Mouse (Mus musculus): ENCODE data around the gene Shprh.
"Not testable (repeated sequence)": the region's sequence is repeated elsewhere in the genome, so short reads cannot be mapped to it uniquely, and the experiment has no call there.

The Shprh gene

DNA sequence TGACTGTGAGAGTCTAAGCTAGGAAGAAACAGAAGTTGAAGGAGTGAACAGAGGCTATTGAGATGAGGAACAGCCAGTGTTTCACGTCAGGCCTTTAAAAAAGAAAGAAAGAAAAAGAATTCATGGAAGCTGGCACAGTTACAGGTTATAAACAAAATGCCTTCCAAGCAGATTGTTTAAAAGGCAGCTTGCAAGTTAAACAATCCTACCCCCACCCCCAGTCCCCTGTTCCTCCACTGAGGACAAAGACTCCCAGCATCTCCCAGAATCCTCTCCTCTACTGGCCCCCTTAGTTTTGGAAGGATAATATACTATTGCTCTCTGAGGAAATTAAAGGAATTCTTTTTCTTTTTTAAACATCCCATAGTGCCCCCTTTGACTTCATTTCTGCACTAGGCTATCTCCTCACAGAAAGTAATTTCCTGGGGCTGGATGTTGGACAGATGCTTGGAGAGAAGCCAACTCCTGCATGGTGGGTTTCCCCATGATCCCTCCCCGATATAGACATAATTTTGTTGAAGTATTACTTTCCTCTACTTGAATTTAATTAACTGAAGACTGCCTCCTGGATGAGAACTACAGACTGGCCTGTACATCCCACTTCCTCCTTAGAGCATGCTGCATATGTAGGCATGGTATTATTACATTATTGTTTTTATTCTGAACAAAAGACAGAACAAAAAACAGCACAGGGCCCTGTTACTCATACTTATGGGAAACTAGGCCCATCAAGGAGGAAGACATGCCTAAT is 101.2 kb downstream of the Shprh start:
- no peak for DNase-seq

DNA sequence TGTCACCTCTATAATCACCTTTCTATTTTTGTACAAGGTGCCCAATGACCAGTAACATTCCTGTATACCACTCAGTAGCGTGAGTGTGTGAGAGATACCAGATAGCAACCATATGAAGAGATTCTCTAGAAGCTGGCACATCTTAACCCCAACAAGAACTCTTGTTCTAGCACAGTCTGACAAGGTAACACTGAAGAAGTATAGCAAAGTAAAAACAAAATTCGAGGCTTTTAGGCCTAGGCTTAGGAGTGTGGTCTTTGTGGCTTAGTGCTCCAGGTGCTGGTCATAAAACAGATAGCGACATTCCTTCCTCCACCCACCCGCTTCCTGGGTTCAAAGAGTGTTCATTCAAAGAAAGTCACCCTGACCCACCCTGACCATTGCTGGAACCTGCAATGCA is 104.4 kb downstream of the Shprh start:
- DNase-seq: not testable (repeated sequence)

DNA sequence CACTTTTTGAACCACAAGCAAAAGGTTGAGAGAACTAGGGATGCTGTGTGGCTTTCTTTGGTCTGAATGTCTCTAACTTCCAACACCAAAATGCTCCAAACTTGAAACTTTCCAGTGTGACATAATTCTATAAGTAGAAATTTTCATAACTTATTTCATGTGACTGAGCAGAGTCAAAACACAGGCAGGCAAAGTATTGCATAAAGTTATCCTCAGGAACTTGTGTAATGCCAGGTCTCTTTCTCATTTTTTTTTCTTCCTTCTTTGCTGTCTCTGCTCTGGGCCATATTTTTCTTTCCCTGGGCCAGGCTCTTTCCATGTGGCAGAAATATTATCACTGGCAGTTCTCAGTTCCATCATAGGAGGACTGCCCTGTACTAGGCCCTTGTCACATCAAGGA is 110.9 kb downstream of the Shprh start:
- DNase-seq: no peak

DNA sequence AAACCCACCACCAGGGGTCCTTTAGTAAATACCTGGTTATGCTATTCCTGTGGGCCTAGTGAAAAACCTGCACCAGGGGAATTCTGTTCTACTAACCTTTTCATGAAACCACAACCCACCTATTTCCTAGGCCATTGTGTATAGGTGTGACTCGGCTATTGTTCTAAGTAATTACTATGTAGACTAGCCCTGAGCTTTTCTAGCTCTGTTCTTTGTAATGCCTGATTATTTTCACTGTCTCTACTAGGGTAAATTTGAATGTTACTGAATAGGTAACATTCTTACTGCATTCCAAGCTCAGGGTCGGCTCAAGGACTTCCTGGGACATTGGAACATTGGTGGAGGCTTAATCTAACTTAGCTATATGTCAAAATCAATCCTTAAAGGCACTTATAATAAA is 113.1 kb downstream of the Shprh start:
- DNase-seq: not testable (repeated sequence)

DNA sequence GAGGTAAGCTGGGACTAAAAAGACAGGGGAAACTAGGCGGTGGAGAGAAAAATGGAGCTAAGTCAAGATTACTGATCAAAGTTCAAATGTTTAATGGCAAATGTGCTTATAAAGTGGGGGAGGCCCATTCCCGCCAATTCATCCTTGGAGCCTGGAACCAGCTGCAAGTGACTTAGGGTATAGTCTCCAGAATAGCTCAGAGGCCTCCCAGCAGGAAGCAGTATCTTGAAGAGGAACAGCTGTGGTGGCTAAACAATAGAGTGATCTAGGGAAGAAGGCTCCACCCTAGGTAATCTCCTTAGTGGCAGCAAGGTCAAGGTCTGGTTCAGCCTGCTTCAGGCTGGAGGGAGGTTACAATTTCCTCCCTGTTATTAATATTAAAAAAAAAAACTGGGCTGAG is 114.6 kb downstream of the Shprh start:
- DNase-seq: not testable (repeated sequence)
